Mouse (Mus musculus): ENCODE data around the gene Rbfox3. TPM values are rescaled to one million over a fixed set of nuclear protein-coding genes. Genes with fewer than 3 reads are reported as not detected.

The Rbfox3 gene
- polyA plus RNA-seq, 1 experiment from 2014 or later = 0.09 TPM

DNA sequence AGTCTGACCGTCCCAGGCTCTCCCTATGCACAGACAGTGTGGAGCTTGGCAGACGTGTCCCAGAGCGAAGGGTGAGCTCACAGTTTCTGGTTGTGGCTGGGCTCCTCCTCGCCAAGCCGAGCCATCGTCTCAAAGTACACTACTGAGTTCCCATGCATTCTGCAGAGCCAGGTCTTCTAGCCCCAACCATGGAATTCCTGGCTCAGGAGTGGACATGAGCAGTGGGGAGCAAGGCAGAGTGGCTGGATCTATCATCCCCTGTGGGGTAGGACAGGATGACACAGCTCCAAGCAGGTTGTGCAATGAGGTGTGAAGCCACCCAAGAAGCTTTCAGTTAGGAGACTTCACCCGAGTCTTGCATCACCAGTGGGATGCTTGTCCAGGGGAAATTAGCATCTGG is 338.4 kb downstream of the Rbfox3 start:
- H3K9ac ChIP-seq (ENCODE audit: low read length) = no peak overlapping the region
- WGBS = 64% methylated on average over 7 of the region's 7 CpGs
- no peaks in the 10 kb centered on the region for H3K9me3 ChIP-seq (ENCODE audit: control insufficient read depth, low read length)
- H3K36me3 ChIP-seq (ENCODE audit: control insufficient read depth, insufficient read depth, low read length) = no peaks in the 10 kb centered on the region
- no peak overlapping the region for H3K4me2 ChIP-seq (ENCODE audit: low read length)
- no peak overlapping the region for H3K4me3 ChIP-seq (ENCODE audit: control insufficient read depth in 1 of 2, insufficient read depth in 1 of 2, low read depth in 1 of 2, low read length in 2 of 2)
- peaks cover 73% of the 10 kb centered on the region for H3K27me3 ChIP-seq (ENCODE audit: control insufficient read depth, insufficient read depth, low read length)
- H3K4me1 ChIP-seq (ENCODE audit: control insufficient read depth in 2 of 2, insufficient read depth in 2 of 2, low read length in 2 of 2) = no peaks in the 10 kb centered on the region
- no peak for ATAC-seq (ENCODE audit: insufficient number of reproducible peaks, insufficient read depth, low FRiP score, low read depth)
- H3K27ac ChIP-seq (replicated peaks in 1 of 2; ENCODE audit: control insufficient read depth in 1 of 2, insufficient read depth in 1 of 2, low read depth in 2 of 2, low read length in 2 of 2) = no peak overlapping the region

- no peak overlapping the region for H3K4me2 ChIP-seq (ENCODE audit: low read length)
- no peak overlapping the region for H3K27ac ChIP-seq (replicated peaks in 1 of 2; ENCODE audit: control insufficient read depth in 1 of 2, insufficient read depth in 1 of 2, low read depth in 2 of 2, low read length in 2 of 2)
- H3K27me3 ChIP-seq (ENCODE audit: control insufficient read depth, insufficient read depth, low read length) = peaks cover 86% of the 10 kb centered on the region
- H3K9ac ChIP-seq (ENCODE audit: low read length) = no peak overlapping the region
- H3K4me1 ChIP-seq (ENCODE audit: control insufficient read depth in 2 of 2, insufficient read depth in 2 of 2, low read length in 2 of 2) = no peaks in the 10 kb centered on the region
- WGBS = under 1% methylated on average over 27 of the region's 27 CpGs
- H3K36me3 ChIP-seq (ENCODE audit: control insufficient read depth, insufficient read depth, low read length) = no peaks in the 10 kb centered on the region
- H3K4me3 ChIP-seq (ENCODE audit: control insufficient read depth in 1 of 2, insufficient read depth in 1 of 2, low read depth in 1 of 2, low read length in 2 of 2) = no peak overlapping the region
- H3K9me3 ChIP-seq (ENCODE audit: control insufficient read depth, low read length) = no peaks in the 10 kb centered on the region
- ATAC-seq (ENCODE audit: insufficient number of reproducible peaks, insufficient read depth, low FRiP score, low read depth) = no peak
These were observed 341.2 kb downstream of the Rbfox3 start for GRCm38 (mm10) chr11:118570164-118570563.

GRCm38 (mm10) chr11:118569571-118570062 is 341.8 kb downstream of the Rbfox3 start:
- Histone ChIP-seq H3K9ac (ENCODE audit: low read length) (no peak overlapping the region), H3K9me3 (ENCODE audit: control insufficient read depth, low read length) (no peaks in the 10 kb centered on the region), H3K27me3 (ENCODE audit: control insufficient read depth, insufficient read depth, low read length) (peaks cover 90% of the 10 kb centered on the region), H3K36me3 (ENCODE audit: control insufficient read depth, insufficient read depth, low read length) (no peaks in the 10 kb centered on the region), H3K27ac (replicated peaks in 1 of 2; ENCODE audit: control insufficient read depth in 1 of 2, insufficient read depth in 1 of 2, low read depth in 2 of 2, low read length in 2 of 2) (no peak overlapping the region), H3K4me3 (ENCODE audit: control insufficient read depth in 1 of 2, insufficient read depth in 1 of 2, low read depth in 1 of 2, low read length in 2 of 2) (no peak overlapping the region), H3K4me1 (ENCODE audit: control insufficient read depth in 2 of 2, insufficient read depth in 2 of 2, low read length in 2 of 2) (no peaks in the 10 kb centered on the region), H3K4me2 (ENCODE audit: low read length) (no peak overlapping the region)
- no peak for ATAC-seq (ENCODE audit: insufficient number of reproducible peaks, insufficient read depth, low FRiP score, low read depth)
- WGBS = under 1% methylated on average over 33 of the region's 51 CpGs

- Histone ChIP-seq H3K9ac (ENCODE audit: low read length) (no peak overlapping the region), H3K27me3 (ENCODE audit: control insufficient read depth, insufficient read depth, low read length) (peaks cover 38% of the 10 kb centered on the region), H3K4me1 (ENCODE audit: control insufficient read depth in 2 of 2, insufficient read depth in 2 of 2, low read length in 2 of 2) (no peaks in the 10 kb centered on the region), H3K36me3 (ENCODE audit: control insufficient read depth, insufficient read depth, low read length) (no peaks in the 10 kb centered on the region), H3K9me3 (ENCODE audit: control insufficient read depth, low read length) (no peaks in the 10 kb centered on the region), H3K4me2 (ENCODE audit: low read length) (no peak overlapping the region), H3K4me3 (ENCODE audit: control insufficient read depth in 1 of 2, insufficient read depth in 1 of 2, low read depth in 1 of 2, low read length in 2 of 2) (no peak overlapping the region), H3K27ac (replicated peaks in 1 of 2; ENCODE audit: control insufficient read depth in 1 of 2, insufficient read depth in 1 of 2, low read depth in 2 of 2, low read length in 2 of 2) (no peak overlapping the region)
- WGBS = 64% methylated on average over 5 of the region's 5 CpGs
- no peak for ATAC-seq (ENCODE audit: insufficient number of reproducible peaks, insufficient read depth, low FRiP score, low read depth)
These were observed 347.5 kb downstream of the Rbfox3 start for GRCm38 (mm10) chr11:118563877-118564276.

DNA sequence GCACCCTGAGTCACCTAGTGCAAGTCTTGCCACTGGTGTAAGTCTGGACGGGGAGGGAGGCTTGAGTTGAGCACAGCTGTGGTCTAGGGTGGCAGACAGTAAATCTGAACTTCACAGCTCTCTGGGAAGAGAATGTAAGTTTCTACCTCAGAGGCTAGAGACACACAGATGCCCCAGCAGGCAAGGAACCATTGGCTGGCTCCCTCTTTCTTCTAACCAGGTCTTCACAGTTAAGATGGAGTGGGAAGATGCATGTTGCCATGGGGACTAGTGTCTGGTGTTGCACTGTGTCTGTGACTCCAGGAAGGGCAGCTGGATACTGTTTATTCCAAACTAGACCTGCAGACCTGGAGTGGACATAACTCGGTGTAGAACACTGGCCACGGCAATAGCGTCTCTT is 348.6 kb downstream of the Rbfox3 start:
- H3K27me3 ChIP-seq (ENCODE audit: control insufficient read depth, insufficient read depth, low read length) = peaks cover 28% of the 10 kb centered on the region
- no peak overlapping the region for H3K4me2 ChIP-seq (ENCODE audit: low read length)
- H3K36me3 ChIP-seq (ENCODE audit: control insufficient read depth, insufficient read depth, low read length) = no peaks in the 10 kb centered on the region
- 74% methylated on average over 4 of the region's 4 CpGs for WGBS
- no peaks in the 10 kb centered on the region for H3K9me3 ChIP-seq (ENCODE audit: control insufficient read depth, low read length)
- no peak overlapping the region for H3K9ac ChIP-seq (ENCODE audit: low read length)
- no peaks in the 10 kb centered on the region for H3K4me1 ChIP-seq (ENCODE audit: control insufficient read depth in 2 of 2, insufficient read depth in 2 of 2, low read length in 2 of 2)
- no peak for ATAC-seq (ENCODE audit: insufficient number of reproducible peaks, insufficient read depth, low FRiP score, low read depth)
- no peak overlapping the region for H3K27ac ChIP-seq (replicated peaks in 1 of 2; ENCODE audit: control insufficient read depth in 1 of 2, insufficient read depth in 1 of 2, low read depth in 2 of 2, low read length in 2 of 2)
- H3K4me3 ChIP-seq (ENCODE audit: control insufficient read depth in 1 of 2, insufficient read depth in 1 of 2, low read depth in 1 of 2, low read length in 2 of 2) = no peak overlapping the region

- H3K4me3 ChIP-seq (ENCODE audit: control insufficient read depth in 1 of 2, insufficient read depth in 1 of 2, low read depth in 1 of 2, low read length in 2 of 2) = no peak overlapping the region
- no peak for ATAC-seq (ENCODE audit: insufficient number of reproducible peaks, insufficient read depth, low FRiP score, low read depth)
- H3K36me3 ChIP-seq (ENCODE audit: control insufficient read depth, insufficient read depth, low read length) = no peaks in the 10 kb centered on the region
- H3K27me3 ChIP-seq (ENCODE audit: control insufficient read depth, insufficient read depth, low read length) = peaks cover 22% of the 10 kb centered on the region
- H3K9me3 ChIP-seq (ENCODE audit: control insufficient read depth, low read length) = no peaks in the 10 kb centered on the region
- H3K4me1 ChIP-seq (ENCODE audit: control insufficient read depth in 2 of 2, insufficient read depth in 2 of 2, low read length in 2 of 2) = no peaks in the 10 kb centered on the region
- 63% methylated on average over 8 of the region's 8 CpGs for WGBS
- no peak overlapping the region for H3K9ac ChIP-seq (ENCODE audit: low read length)
- H3K27ac ChIP-seq (replicated peaks in 1 of 2; ENCODE audit: control insufficient read depth in 1 of 2, insufficient read depth in 1 of 2, low read depth in 2 of 2, low read length in 2 of 2) = no peak overlapping the region
- no peak overlapping the region for H3K4me2 ChIP-seq (ENCODE audit: low read length)
These were observed 353.2 kb downstream of the Rbfox3 start for GRCm38 (mm10) chr11:118558193-118558592.

GRCm38 (mm10) chr11:118555631-118556030 is 355.8 kb downstream of the Rbfox3 start:
- Histone ChIP-seq H3K36me3 (ENCODE audit: control insufficient read depth, insufficient read depth, low read length) (no peaks in the 10 kb centered on the region), H3K4me1 (ENCODE audit: control insufficient read depth in 2 of 2, insufficient read depth in 2 of 2, low read length in 2 of 2) (no peaks in the 10 kb centered on the region), H3K4me3 (ENCODE audit: control insufficient read depth in 1 of 2, insufficient read depth in 1 of 2, low read depth in 1 of 2, low read length in 2 of 2) (no peak overlapping the region), H3K27ac (replicated peaks in 1 of 2; ENCODE audit: control insufficient read depth in 1 of 2, insufficient read depth in 1 of 2, low read depth in 2 of 2, low read length in 2 of 2) (no peak overlapping the region), H3K27me3 (ENCODE audit: control insufficient read depth, insufficient read depth, low read length) (peaks cover 39% of the 10 kb centered on the region), H3K4me2 (ENCODE audit: low read length) (no peak overlapping the region), H3K9me3 (ENCODE audit: control insufficient read depth, low read length) (no peaks in the 10 kb centered on the region), H3K9ac (ENCODE audit: low read length) (no peak overlapping the region)
- WGBS = 37% methylated on average over 5 of the region's 5 CpGs
- no peak for ATAC-seq (ENCODE audit: insufficient number of reproducible peaks, insufficient read depth, low FRiP score, low read depth)

GRCm38 (mm10) chr11:118554542-118554941 is 356.9 kb downstream of the Rbfox3 start:
- no peak for ATAC-seq (ENCODE audit: insufficient number of reproducible peaks, insufficient read depth, low FRiP score, low read depth)
- Histone ChIP-seq H3K36me3 (ENCODE audit: control insufficient read depth, insufficient read depth, low read length) (no peaks in the 10 kb centered on the region), H3K4me3 (ENCODE audit: control insufficient read depth in 1 of 2, insufficient read depth in 1 of 2, low read depth in 1 of 2, low read length in 2 of 2) (no peak overlapping the region), H3K9me3 (ENCODE audit: control insufficient read depth, low read length) (no peaks in the 10 kb centered on the region), H3K27ac (replicated peaks in 1 of 2; ENCODE audit: control insufficient read depth in 1 of 2, insufficient read depth in 1 of 2, low read depth in 2 of 2, low read length in 2 of 2) (no peak overlapping the region), H3K27me3 (ENCODE audit: control insufficient read depth, insufficient read depth, low read length) (peaks cover 45% of the 10 kb centered on the region), H3K4me2 (ENCODE audit: low read length) (no peak overlapping the region), H3K9ac (ENCODE audit: low read length) (no peak overlapping the region), H3K4me1 (ENCODE audit: control insufficient read depth in 2 of 2, insufficient read depth in 2 of 2, low read length in 2 of 2) (no peaks in the 10 kb centered on the region)
- WGBS = 8% methylated on average over 4 of the region's 4 CpGs

All from heart, embryonic 14.5 days (tissue).